Mouse (Mus musculus): Measurements from ENCODE around the gene Gpr157. TPM values are rescaled to one million over a fixed set of nuclear protein-coding genes. Genes with fewer than 3 reads are reported as not detected.

The Gpr157 gene
- polyA plus RNA-seq, 1 experiment, result 5.1 TPM

- H3K4me3 ChIP-seq (ENCODE audit: insufficient read depth, low read length), result no peak overlapping the region
- no peak for TF ChIP-seq CTCF (IDR thresholded peaks at IDR 0.05; ENCODE audit: low read depth, low read length)
- TF ChIP-seq POLR2A (IDR thresholded peaks at IDR 0.05; ENCODE audit: borderline replicate concordance, low read depth, low read length), result no peak
- no peak overlapping the region for H3K27ac ChIP-seq (ENCODE audit: insufficient read depth, low read depth, low read length)
- peaks cover 15% of the 10 kb centered on the region for H3K4me1 ChIP-seq (ENCODE audit: control insufficient read depth, insufficient read depth, low read length)
These were observed 32.5 kb downstream of the Gpr157 start for GRCm38 (mm10) chr4:150119640-150120039.

- TF ChIP-seq CTCF (IDR thresholded peaks at IDR 0.05; ENCODE audit: low read depth, low read length) (no peak), POLR2A (IDR thresholded peaks at IDR 0.05; ENCODE audit: borderline replicate concordance, low read depth, low read length) (no peak)
- peaks cover 15% of the 10 kb centered on the region for H3K4me1 ChIP-seq (ENCODE audit: control insufficient read depth, insufficient read depth, low read length)
- no peak overlapping the region for H3K4me3 ChIP-seq (ENCODE audit: insufficient read depth, low read length)
- no peak overlapping the region for H3K27ac ChIP-seq (ENCODE audit: insufficient read depth, low read depth, low read length)
These were observed 33.1 kb downstream of the Gpr157 start for GRCm38 (mm10) chr4:150120173-150120833.

- no peak overlapping the region for H3K4me3 ChIP-seq (ENCODE audit: insufficient read depth, low read length)
- TF ChIP-seq POLR2A (IDR thresholded peaks at IDR 0.05; ENCODE audit: borderline replicate concordance, low read depth, low read length), result no peak
- no peak overlapping the region for H3K27ac ChIP-seq (ENCODE audit: insufficient read depth, low read depth, low read length)
- peaks cover 15% of the 10 kb centered on the region for H3K4me1 ChIP-seq (ENCODE audit: control insufficient read depth, insufficient read depth, low read length)
These were observed 34.3 kb downstream of the Gpr157 start for GRCm38 (mm10) chr4:150121430-150121829.

GRCm38 (mm10) chr4:150122476-150122875 is 35.3 kb downstream of the Gpr157 start:
- Histone ChIP-seq H3K4me1 (ENCODE audit: control insufficient read depth, insufficient read depth, low read length) (peaks cover 12% of the 10 kb centered on the region), H3K27ac (ENCODE audit: insufficient read depth, low read depth, low read length) (no peak overlapping the region), H3K4me3 (ENCODE audit: insufficient read depth, low read length) (no peak overlapping the region)
- TF ChIP-seq CTCF (IDR thresholded peaks at IDR 0.05; ENCODE audit: low read depth, low read length) (no peak), POLR2A (IDR thresholded peaks at IDR 0.05; ENCODE audit: borderline replicate concordance, low read depth, low read length) (no peak)

- H3K4me1 ChIP-seq (ENCODE audit: control insufficient read depth, insufficient read depth, low read length), result no peaks in the 10 kb centered on the region
- H3K27ac ChIP-seq (ENCODE audit: insufficient read depth, low read depth, low read length), result no peak overlapping the region
- TF ChIP-seq POLR2A (IDR thresholded peaks at IDR 0.05; ENCODE audit: borderline replicate concordance, low read depth, low read length) (no peak), CTCF (IDR thresholded peaks at IDR 0.05; ENCODE audit: low read depth, low read length) (no peak)
- H3K4me3 ChIP-seq (ENCODE audit: insufficient read depth, low read length), result no peak overlapping the region
These were observed 39.2 kb downstream of the Gpr157 start for GRCm38 (mm10) chr4:150126373-150126772.

GRCm38 (mm10) chr4:150127894-150128293 is 40.7 kb downstream of the Gpr157 start:
- H3K27ac ChIP-seq (ENCODE audit: insufficient read depth, low read depth, low read length), result no peak overlapping the region
- H3K4me3 ChIP-seq (ENCODE audit: insufficient read depth, low read length), result no peak overlapping the region
- H3K4me1 ChIP-seq (ENCODE audit: control insufficient read depth, insufficient read depth, low read length), result no peaks in the 10 kb centered on the region; the same call in 1 of the 2 replicates
- TF ChIP-seq CTCF (IDR thresholded peaks at IDR 0.05; ENCODE audit: low read depth, low read length) (no peak), POLR2A (IDR thresholded peaks at IDR 0.05; ENCODE audit: borderline replicate concordance, low read depth, low read length) (no peak)

- TF ChIP-seq POLR2A (IDR thresholded peaks at IDR 0.05; ENCODE audit: borderline replicate concordance, low read depth, low read length) (no peak), CTCF (IDR thresholded peaks at IDR 0.05; ENCODE audit: low read depth, low read length) (no peak)
- no peak overlapping the region for H3K4me3 ChIP-seq (ENCODE audit: insufficient read depth, low read length)
- no peaks in the 10 kb centered on the region; the same call in 1 of the 2 replicates for H3K4me1 ChIP-seq (ENCODE audit: control insufficient read depth, insufficient read depth, low read length)
- no peak overlapping the region for H3K27ac ChIP-seq (ENCODE audit: insufficient read depth, low read depth, low read length)
These were observed 41.4 kb downstream of the Gpr157 start for GRCm38 (mm10) chr4:150128571-150128970.

GRCm38 (mm10) chr4:150130661-150131060 is 43.5 kb downstream of the Gpr157 start:
- Histone ChIP-seq H3K4me1 (ENCODE audit: control insufficient read depth, insufficient read depth, low read length) (no peaks in the 10 kb centered on the region; the same call in 1 of the 2 replicates), H3K4me3 (ENCODE audit: insufficient read depth, low read length) (no peak overlapping the region), H3K27ac (ENCODE audit: insufficient read depth, low read depth, low read length) (no peak overlapping the region)
- TF ChIP-seq CTCF (IDR thresholded peaks at IDR 0.05; ENCODE audit: low read depth, low read length) (no peak), POLR2A (IDR thresholded peaks at IDR 0.05; ENCODE audit: borderline replicate concordance, low read depth, low read length) (no peak)

- TF ChIP-seq CTCF (IDR thresholded peaks at IDR 0.05; ENCODE audit: low read depth, low read length), result no peak
- TF ChIP-seq POLR2A (IDR thresholded peaks at IDR 0.05; ENCODE audit: borderline replicate concordance, low read depth, low read length), result no peak
- Histone ChIP-seq H3K4me1 (ENCODE audit: control insufficient read depth, insufficient read depth, low read length) (peaks cover 4% of the 10 kb centered on the region), H3K4me3 (ENCODE audit: insufficient read depth, low read length) (peak overlapping the region; percentile 19; the same call in 1 of the 2 replicates), H3K27ac (ENCODE audit: insufficient read depth, low read depth, low read length) (no peak overlapping the region)
These were observed 45.6 kb downstream of the Gpr157 start for GRCm38 (mm10) chr4:150132692-150133271.

GRCm38 (mm10) chr4:150135254-150135653 is 48.1 kb downstream of the Gpr157 start:
- H3K4me3 ChIP-seq (ENCODE audit: insufficient read depth, low read length), result no peak overlapping the region
- no peak overlapping the region for H3K27ac ChIP-seq (ENCODE audit: insufficient read depth, low read depth, low read length)
- peaks cover 10% of the 10 kb centered on the region for H3K4me1 ChIP-seq (ENCODE audit: control insufficient read depth, insufficient read depth, low read length)
- no peak for TF ChIP-seq CTCF (IDR thresholded peaks at IDR 0.05; ENCODE audit: low read depth, low read length)
- TF ChIP-seq POLR2A (IDR thresholded peaks at IDR 0.05; ENCODE audit: borderline replicate concordance, low read depth, low read length), result no peak

Measured in bone marrow macrophage, adult 2 months (primary cell).